Mouse (Mus musculus) central nervous system, embryonic 14 days (tissue): Measurements from ENCODE around the gene Ofcc1. TPM values are rescaled to one million over a fixed set of nuclear protein-coding genes. Genes with fewer than 3 reads are reported as not detected.

ENCODE experiments used
- polyA plus RNA-seq: library from polyadenylated mRNA; depleted of rRNA; stranded (reverse); fragments of >200 nt; gene quantifications from 2 replicates; pipeline ENCODE4 v1.2.3, GENCODE M21; 2012; rRNA removed

Gene Ofcc1
- polyA plus RNA-seq = 0.02 and 0.10 TPM in 2 replicates

DNA sequence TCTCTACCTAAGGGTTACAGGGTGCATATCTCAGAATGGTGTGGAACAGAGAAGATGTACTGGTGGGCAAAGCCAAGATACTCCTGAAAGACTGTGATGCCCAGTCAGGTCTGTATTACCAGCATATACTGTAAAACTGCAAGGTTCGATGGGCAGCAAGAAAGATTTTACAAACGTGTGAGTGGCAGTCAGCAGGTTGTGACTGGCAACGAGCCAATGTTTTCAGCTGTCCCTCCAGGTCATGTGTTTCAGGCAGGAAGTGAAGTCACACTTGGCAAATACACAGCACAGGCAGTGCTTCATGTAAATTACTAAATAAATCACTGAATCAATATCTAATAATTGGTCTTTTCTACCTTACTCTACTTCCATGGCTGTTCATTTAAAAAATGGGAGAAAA, at the start of gene Ofcc1:
TSS of gene Ofcc1 (minus strand) at position 163 of the 400 bp plus-strand sequence.

